Mouse (Mus musculus) lung, postnatal 36 days (tissue): ENCODE data around the gene Cacna1i.
A peak's percentile ranks its signal among the peaks of the same experiment; 100 is the strongest.

ENCODE experiments used
- DNase-seq: peaks from one replicate; pipeline ENCODE4 v3.0.0; 2022; ENCODE audit warnings: mixed read lengths

Cacna1i gene

GRCm38 (mm10) chr15:80335196-80335595 is 48.2 kb downstream of the Cacna1i start:
- no peak for DNase-seq

DNA sequence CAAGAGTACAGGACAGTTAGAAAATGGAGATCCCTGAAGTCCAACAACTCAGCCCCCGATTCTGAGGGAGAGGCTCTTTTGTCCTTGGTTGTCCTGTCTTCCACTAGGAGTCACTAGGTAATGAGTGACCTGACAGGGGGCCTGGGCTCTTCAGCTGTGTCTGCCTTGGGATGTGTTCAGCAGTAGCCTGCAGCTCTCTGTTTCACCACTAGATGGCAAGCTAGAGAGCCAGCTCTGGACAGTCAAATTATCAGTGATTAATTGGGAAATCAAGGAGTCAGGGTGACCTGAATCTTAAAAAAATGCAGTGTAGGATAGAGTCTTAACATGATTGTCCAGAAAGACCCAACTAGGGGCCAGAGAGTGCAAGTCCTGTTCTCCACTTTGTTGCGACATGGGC is 53.3 kb downstream of the Cacna1i start:
- peak; percentile 64 for DNase-seq

DNA sequence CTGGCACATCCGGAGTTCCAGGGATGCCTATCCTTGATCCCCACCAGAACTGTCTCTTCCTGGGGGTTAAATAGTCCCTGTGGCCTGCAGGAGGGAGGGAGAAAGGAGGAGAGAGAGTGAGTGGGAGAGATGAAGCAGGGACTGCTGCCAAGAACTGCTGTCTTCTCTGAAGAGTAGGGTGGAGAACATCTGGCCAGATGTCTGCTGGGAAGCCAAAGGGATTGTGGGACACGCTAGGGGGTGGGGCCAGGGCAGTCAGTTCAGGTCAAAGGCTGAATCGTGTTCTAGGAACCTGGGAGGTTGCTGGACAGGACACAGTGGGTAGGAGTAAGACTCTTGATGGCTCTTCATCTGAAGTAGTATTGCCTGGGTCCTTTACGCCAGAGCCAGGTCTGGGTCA is 55.4 kb downstream of the Cacna1i start:
- no peak for DNase-seq

GRCm38 (mm10) chr15:80343031-80343430 is 56.0 kb downstream of the Cacna1i start:
- peak; percentile 3 for DNase-seq

DNA sequence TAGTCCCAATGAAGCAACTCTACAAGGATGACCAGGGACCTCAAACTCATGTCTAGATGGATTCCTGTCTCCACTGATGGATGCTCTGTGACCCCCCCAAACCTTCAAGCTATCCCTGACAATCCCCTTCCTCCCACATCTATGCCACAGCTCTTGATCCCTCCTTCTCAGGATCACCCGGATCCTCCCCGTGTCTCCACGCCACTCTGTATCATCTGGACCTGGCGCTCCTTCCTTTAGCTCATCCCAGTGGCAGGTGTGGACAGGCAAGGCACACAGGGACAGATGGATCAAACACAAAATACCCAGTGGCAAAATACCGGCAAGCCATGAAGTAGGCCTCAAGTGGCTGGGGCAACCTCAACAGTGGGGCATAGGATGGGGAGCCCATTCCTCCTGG is 56.7 kb downstream of the Cacna1i start:
- DNase-seq = no peak

GRCm38 (mm10) chr15:80346510-80346909 is 59.5 kb downstream of the Cacna1i start:
- no peak for DNase-seq

DNA sequence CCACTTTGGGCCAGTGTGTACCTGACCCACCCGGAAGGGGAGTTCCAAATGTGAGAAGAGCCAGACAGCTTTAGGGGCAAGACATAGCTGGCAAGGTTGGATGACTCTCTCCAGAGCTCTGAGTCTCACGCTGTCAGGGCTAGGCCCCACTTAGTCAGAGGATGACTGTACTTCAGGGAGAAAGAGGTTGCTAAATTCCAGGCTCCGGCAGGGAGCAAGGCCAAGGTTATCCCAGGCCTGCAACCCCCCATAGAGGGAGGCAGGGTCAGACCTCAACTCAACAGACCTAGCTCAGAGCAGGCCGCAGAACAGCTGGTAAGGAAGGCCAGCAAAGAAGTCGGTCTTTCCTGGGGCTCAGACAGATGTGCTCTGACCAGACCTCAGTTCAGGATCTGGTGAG is 63.4 kb downstream of the Cacna1i start:
- no peak for DNase-seq

DNA sequence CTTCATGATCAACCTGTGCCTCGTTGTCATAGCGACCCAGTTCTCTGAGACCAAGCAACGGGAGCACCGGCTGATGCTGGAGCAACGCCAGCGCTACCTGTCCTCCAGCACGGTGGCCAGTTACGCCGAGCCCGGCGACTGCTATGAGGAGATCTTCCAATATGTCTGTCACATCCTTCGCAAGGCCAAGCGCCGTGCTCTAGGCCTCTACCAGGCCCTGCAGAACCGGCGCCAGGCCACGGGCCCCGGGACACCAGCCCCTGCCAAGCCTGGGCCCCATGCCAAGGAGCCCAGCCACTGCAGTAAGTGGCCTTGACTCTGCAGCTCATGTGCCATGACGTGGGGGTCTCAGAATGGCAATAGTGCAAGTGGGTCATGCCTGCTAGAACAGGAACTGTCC is 71.8 kb downstream of the Cacna1i start:
- no peak for DNase-seq

DNA sequence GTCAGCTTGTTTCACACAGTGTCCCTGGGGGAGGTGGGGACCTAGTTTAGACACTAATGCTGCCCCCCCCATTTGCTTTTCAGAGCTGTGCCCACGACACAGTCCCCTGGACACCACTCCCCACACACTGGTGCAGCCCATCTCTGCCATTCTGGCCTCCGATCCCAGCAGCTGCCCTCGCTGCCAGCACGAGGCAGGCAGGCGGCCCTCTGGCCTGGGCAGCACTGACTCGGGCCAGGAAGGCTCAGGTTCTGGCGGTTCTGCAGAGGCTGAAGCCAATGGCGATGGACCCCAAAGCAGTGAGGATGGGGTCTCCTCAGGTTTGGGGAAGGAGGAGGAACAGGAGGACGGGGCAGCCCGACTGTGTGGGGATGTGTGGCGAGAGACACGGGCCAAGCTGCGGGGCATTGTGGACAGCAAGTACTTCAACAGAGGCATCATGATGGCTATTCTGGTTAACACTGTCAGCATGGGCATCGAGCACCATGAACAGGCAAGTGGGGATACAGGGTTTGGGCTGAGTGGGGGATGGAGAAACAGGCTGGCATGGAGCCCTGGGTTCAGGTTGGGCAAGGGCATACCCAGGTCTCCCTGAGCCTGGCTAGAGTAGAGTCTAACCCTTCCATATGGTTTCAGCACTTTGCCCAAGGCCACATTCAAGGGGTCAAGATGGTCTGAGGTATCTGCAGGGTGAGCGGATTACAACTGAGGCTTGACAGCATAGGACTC is 74.9 kb downstream of the Cacna1i start:
- DNase-seq = no peak

DNA sequence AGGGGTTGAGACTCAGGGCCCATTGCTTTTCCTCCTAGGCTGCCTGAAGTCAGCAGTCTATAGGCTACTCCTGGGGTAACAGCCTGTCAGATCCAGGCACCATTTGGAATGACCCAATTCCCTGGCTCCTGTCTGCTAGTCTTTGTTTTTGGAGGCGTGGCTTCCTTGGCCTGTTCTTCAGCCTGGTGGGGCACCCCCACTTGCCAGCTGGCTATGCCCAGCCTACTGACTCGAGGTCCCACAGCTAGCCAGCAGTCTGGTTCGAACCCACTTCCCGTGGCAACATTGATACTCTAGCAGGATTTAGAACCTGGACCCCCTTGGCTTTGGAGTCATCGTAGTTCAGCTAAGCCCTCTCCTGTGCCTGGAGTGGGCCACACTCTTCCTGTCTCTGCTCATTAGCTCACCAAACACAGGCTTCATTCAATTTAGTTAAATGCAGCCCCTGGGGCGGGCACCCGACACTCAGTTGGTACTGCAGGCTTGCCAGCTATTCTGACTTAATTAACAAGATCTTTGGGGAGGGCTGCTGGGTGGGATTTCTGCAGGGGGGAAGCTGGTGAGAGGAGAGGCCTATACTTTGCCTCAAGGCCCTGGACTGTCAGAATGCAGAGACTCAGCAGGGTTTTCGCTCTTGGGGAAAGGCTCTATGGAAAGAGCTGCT is 75.6 kb downstream of the Cacna1i start:
- DNase-seq = no peak

DNA sequence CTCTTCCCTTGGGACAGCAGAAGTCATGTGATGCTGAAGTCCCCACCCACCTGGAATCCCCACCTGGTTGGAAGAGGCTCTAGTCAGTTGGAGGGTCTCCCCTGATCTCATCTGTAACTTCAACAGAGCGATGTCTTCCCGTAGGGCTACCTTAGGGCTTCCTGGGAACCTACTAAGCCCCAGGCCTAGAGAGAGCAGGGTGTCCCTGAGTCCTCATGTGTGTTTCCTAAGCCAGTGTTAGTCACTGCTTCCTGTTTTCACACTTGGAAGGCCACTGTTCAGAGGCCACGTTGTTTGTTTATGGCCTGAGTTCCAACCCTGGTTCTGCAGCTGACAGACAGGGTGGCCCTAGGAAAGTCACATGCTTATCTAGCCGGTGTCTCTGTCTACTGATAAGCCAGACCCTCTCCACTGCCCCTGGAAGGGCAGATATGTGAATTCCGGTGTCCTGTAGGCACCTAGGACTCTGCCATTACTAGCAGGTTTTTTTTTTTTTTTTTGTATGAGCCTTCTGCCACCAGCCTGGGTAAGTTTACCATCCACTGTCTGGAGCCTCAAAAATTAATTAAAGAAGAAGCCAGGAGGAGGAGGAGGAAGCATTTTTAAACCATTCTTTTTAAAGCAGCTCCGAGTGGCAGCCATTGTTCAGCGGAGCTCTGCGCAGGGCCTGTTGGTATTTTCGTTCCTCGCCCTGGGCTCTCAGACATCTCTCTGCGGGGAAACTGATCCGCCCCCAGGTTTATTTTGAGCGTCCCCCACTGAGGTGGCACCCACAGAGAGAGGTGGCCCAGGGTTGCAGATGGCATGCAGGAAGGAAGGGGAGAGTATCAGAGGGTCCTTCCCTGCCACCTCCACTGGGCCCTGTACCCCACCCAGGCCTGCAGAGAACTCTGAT is 77.0 kb downstream of the Cacna1i start:
- DNase-seq = no peak

GRCm38 (mm10) chr15:80366899-80367298 is 79.9 kb downstream of the Cacna1i start:
- no peak for DNase-seq

GRCm38 (mm10) chr15:80373219-80373964 is 86.4 kb downstream of the Cacna1i start:
- DNase-seq = no peak

DNA sequence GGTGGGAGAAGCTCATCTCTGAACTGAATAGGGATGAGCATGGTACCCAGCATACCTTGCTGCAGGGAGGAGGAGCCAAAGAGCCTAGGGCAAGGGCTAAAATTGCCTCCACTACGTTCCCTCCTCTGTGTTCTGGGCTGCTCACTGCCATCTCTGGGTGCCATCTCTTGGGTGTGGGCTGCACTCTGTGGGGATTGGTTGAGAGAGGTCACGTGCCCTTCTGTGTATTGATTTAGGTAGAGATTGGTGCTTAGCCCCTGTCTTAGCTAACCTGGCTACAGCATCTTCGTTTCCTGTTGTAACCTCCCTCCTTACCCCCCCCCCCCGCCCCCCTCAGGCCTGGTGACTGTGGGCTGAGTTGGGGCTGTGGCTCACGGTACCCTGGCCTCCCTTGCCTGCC is 87.8 kb downstream of the Cacna1i start:
- no peak for DNase-seq

DNA sequence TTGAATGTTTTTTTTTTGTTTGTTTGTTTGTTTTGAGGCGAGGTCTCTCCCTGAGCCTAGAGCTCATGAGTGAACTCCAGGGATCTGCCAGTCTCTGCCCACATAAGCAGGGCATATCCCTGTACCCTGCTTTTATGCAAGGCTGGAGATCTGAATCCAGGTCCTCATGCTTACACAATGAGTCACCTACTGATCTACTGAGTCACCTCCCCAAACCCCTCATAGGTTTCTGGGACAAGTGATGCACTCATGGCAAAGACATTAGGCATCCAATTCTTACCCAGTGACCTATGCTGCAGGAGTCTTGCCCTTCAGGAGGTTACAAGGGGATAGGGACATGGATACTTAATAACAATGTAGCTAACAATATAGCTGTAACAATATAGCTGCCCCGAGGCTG is 100.1 kb downstream of the Cacna1i start:
- DNase-seq = no peak

- peak; percentile 3 for DNase-seq
These were observed 104.8 kb downstream of the Cacna1i start for GRCm38 (mm10) chr15:80391791-80392190.

GRCm38 (mm10) chr15:80395035-80395434 is 108.0 kb downstream of the Cacna1i start:
- no peak for DNase-seq

- no peak for DNase-seq
These were observed 112.4 kb downstream of the Cacna1i start for GRCm38 (mm10) chr15:80399451-80399850.

DNA sequence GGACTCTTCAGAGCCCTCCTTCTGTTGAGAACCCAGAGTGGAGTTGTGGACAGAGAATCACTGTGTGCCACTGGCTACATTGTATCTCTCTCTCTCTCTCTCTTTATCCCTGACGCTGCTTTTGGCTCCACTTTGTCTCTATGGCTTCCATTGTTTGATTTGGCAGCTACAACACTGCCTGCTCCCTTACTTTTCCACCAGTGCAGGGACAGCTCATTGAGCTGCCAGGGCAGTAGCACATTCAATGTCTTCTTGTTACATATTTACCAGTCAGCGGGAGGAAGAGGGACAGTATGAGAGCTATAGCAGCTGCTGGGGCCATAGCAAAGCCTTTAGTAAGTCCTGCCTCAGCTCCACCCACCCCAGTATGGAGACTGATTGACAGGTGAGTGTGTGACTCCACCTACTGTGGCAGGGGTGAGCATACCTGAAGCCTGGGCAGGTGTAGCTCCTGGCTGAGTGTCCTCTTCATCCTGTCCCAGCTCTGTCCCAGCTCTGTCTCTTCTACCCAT is 114.4 kb downstream of the Cacna1i start:
- DNase-seq = no peak

DNA sequence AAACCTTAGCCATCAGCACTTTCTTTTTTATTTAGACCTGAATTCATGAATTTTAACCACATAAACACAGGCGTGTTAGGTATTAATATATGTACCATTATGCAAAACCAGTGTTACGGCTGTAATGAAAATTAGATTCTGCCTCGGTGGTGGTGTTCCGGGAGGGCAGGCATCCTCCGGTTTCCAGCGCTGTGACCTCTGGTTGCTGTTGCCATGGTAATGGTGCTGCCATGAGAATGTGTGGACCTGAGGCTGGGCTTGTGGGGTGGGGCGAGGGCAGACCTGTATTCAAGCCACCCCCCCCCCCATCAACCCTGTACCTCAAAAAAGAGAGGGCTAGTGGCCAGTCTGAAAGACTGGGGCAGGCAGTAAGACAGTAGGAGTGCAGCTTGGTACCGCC is 114.9 kb downstream of the Cacna1i start:
- DNase-seq = no peak

- DNase-seq = peak; percentile 24
These were observed 120.8 kb downstream of the Cacna1i start for GRCm38 (mm10) chr15:80407873-80408272.

DNA sequence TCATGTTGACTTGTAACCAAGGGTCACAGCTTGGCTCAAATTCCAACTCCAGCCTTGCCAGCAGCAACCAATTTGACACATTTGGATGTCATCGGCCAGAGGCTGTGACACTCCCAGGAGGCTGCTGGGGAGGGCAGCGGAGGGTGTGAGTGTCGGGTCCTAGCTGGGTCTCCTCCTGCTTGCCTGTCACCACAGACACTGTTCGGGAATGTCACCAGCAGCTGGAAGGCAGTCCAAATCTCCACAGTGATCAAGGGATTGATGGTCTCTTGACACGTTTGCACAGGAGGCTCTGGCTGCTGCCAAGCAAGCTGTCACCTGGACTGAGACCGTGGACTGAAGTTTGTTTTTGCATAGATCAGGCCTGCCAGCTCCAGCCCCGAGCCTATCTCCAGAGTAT is 123.6 kb downstream of the Cacna1i start:
- no peak for DNase-seq

DNA sequence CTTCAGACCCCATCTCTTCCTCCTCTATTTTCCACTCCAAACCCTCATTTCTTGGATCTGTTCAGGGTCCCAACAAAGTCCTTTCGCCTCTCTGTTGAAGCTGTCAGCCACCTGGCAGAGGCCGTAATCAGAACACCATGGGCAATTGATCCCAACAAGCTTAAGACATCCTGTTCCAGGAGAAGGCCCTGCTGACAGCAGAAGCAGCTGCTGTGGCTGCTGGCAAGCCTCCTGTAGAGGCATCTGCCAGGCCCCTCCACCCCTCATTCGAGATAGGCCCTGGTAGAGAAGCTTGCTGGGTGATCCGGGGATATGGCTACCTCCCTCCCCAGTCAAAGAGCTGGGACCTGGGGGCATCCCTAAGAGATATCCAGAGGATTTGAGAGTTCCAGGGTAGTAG is 126.0 kb downstream of the Cacna1i start:
- DNase-seq = no peak
